Mouse (Mus musculus) left cerebral cortex, postnatal 14 days (tissue): Measurements from ENCODE around the gene Nek8. TPM values are rescaled to one million over a fixed set of nuclear protein-coding genes. Genes with fewer than 3 reads are reported as not detected.
"Not testable (repeated sequence)": the region's sequence is repeated elsewhere in the genome, so short reads cannot be mapped to it uniquely, and the experiment has no call there.

ENCODE experiments used
- DNase-seq, 2 experiments: peaks; one replicate each; pipeline ENCODE4 v3.0.0; 2021 to 2022; ENCODE audit warnings: low spot score in 2 of 2, mixed read lengths in 1 of 2
- intact Hi-C: fragments of 180-260 bp; cut with DNase I; formaldehyde crosslinking; loops from one replicate; pipeline ENCODE4 v1.15.1; 2025
- total RNA-seq, 2 experiments: library from RNA; stranded (reverse); gene quantifications; 2 replicates each; pipeline ENCODE4 v1.2.3; 2021

The Nek8 gene
- total RNA-seq, 2 experiments from 2014 or later = 3.3 to 3.5 TPM

DNA sequence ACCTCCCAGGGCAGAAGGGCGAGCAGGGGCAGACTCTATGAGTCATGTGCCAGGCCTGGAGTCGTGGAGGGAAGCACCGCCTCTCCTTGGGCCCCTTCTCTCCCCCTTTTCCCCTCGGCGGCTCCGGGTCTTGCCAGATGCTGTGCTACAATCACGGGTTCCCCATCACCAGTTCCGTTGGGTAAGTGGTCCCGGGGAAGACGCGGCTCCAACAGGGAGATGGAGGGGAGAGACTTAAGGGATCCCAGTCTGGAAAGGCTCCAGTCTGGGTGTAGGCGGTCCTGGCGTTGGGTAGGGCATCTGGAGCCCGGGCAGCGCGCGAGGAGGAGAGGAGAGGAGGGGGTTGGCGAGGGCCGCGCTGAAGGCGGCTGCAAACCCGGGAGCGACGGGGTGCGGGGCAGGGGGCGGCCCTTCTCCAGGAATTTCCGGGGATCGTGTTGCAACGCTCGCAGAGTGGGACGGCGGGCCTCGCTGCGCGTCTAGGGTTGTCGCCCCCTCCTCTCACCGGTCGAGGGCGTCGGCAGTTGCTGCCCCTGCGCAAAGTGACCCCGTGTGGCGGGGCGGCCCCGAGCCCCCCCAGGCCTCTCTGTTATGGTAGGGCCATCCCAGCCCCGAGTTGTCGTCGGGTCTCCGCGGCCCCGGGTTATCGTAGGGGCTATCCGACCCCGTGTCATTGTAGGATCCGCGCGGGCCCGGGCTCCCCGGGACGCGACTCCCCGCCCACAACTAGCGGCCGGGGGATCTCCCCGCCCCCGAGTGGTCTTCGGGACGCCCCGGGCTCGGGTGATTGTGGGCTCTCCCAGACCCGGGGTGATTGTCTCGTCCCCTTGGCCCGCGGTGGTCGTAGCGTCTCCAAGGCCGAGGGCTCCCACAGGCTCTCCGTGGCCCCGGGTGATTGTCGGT is 12.1 kb upstream of the Nek8 start, which contains the start of gene Rab34:
Rab34 (plus strand) TSS at position 100 of the 903 bp plus-strand sequence.
- DNase-seq = peak; percentile 75 to 82
- intact Hi-C loops = no loop called here

DNA sequence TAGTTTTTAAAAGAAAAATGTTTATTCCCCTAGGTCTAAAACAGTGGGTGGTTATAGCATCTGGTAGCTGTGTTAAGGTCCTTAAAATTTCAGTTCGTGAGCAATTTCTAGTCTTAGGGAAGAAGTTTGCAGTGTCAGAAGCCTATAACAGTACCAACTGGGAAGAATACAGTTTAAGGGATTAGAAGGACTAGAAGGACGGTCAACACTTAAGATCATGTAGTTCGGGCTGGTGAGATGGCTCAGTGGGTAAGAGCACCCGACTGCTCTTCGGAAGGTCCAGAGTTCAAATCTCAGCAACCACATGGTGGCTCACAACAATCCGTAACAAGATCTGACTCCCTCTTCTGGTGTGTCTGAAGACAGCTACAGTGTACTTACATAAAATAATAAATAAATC is 8.2 kb upstream of the Nek8 start:
- DNase-seq, intact Hi-C loops: not testable (repeated sequence)

DNA sequence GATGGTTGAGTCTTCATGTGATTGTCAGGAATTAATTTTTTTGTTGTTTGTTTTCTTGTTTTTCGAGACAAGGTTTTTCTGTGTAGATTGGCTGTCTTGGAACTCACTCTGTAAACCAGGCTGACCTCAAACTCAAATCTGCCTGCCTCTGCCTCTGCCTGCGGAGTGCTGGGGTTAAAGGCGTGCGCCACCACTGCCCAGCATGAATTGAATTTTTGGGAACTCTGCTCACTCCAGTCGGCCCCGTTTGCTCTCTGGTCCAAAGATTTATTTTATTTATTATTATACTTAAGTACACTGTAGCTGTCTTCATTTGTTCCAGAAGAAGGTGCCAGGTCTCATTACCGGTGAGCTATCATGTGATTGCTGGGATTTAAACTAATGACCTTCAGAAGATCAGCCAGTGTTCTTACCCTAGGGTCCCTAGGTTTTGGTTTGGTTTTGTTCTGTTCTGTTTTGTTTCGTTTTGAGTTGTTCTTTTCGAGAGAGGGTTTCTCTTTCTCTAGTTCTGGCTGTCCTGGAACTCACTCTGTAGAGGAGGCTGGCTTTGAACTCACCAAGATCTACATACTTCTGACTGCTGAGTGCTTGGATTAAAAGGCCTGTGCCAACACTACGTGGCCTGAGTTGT is 7.5 kb upstream of the Nek8 start:
- intact Hi-C loops = no loop called here

DNA sequence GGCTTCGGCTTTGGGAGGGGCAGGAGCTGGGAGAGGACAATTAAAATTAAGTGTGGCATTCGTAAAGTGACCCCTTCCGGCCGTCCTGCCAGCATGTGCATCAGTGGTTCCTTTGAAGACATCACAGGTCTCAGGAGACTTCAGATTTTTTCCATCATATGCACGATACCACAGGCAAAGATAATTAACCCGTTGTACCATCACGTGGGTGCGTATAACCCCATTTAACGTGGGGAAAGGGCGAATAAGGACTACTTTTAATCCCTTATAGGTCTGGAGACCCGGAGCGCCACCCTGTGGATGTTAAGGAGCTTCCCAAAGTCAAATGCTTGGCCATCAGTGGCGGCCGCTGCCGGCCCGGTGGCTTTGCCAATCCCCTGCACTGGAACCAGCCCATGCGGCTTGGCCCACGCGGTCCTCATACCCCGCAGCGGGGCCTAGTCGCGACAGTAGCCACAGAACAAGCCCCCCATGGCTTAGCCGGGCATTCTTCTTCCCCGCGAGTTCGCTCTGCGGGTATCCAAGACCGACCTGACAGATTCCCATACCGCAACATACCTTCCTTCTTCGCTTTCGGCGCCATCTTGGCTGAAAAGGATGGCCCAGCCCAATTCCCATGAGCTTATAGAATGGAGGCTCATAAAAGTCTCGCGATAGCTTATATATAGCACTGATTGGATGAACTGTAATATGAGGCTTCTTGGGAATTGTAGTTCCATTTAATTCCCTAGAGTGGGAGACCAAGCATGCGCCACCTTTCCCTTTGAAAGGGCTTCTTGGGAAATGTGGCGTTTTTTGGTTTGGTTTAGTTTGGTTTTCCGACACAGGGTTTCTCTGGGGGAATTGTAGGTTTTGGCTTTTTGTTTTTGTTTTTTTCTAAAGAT is 6.7 kb upstream of the Nek8 start, which contains the start of gene Rpl23a:
Rpl23a (minus strand) TSS at position 624 of the 884 bp plus-strand sequence.
- DNase-seq = peak; percentile 86 to 94
- intact Hi-C loops = no loop called here

More for the DNA sequence above, 7.5 kb upstream of the Nek8 start:
- DNase-seq = no peak

DNA sequence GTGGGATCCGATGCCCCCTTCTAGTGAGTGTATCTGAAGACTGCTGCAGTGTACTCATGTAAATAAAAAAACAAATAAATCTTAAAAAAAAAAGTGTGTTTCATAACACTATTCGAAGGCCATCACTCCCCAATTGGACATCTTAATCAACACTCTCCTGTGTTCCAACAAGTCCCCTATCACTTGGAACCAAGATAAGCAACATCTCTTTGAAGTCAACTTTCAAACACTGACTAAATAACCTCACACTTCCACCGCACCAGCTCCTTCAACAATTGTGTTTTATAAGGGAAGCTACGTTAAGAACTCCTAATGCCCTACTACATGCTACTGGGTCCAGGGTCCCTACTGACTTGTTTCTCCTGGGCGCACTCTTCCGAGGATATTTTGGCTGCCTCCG is 6.0 kb upstream of the Nek8 start:
- intact Hi-C loops = no loop called here
- no peak for DNase-seq

DNA sequence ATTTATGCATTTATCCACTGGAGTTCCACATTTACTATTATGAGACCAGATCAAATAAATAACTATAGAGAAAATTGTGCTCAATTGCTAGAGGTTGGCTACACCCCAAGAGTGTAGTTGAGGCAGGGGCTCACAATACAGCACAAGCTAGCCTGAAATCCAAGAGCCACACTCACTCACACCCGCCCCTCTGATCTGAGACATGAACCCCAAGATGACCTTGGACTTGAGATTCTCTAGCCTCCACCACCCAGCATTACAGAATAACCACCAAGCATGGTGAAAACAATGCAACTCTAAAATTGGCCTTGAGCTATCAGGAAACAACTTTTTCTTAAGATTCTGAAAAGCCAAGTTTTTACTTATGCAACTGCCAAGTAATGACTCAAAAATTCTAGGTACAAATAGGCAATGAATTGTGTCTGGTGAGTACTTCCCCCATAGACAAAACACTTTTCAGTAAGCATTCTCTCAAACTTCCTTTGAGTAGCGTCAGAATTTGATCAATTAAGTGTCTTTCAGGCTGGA is 5.4 kb upstream of the Nek8 start:
- intact Hi-C loops = no loop called here
- DNase-seq = no peak

DNA sequence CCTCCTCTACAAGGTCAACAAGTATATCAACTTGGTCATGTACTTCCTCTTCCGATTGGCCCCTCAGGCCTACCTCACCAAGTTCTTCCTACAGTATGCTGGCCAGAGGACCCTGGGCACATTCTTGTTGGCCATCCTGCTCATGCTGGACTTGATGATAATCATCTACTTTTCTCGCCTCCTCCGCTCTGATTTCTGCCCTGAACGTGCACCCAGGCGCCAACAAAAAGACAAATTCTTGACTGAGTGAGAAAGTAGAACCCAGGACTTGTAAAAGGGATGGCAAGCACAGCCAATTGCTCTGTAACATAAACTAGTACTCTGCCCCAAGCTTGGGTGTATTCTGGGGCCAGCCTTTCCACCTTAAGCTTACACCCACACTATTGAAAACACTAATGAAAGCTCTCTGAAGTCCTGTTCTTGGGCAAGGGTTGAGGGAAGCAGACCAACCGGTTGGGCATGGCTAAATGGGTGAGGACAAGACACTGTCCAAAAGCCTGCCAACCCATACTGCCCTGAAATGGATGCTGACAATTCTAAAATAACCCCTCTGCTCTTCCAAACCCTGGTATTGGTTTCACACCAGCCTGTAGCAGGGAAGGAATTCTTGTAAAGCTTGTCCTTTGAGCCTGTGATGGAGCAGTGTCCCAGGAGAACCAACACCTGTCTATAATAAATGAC is 3.7 kb upstream of the Nek8 start:
- intact Hi-C loops = no loop called here
- DNase-seq = no peak

DNA sequence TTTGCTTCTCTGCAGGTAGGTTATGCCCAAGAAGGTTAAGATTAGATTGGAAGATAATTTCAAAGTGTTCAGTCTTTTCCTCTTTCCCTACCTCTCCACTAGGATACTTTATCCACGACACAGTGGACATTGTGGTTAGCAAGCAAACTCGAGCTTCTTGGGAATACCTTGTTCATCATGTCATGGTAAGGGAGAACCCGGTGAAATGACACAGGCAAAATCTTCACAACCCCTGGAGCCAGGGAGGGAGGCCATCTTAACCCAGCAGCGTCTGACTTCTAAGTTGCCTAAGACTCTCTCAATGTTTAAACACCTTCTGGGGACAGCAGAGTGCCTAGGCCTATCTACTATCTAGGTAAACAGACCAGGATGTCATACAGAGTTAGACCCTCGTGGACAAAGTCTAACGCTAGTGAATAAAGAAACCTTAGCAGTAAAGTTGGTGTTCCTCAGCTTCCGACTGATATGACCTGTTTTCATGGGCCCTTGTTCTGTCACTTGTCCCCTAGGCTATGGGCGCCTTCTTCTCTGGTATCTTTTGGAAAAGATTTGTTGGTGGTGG is 3.0 kb upstream of the Nek8 start:
- intact Hi-C loops = loop anchor here (5.0 kb wide), 2 partner anchors 142 to 197 kb away; partner anchors contain the start of genes Flot2 and Phf12
- DNase-seq = no peak

DNA sequence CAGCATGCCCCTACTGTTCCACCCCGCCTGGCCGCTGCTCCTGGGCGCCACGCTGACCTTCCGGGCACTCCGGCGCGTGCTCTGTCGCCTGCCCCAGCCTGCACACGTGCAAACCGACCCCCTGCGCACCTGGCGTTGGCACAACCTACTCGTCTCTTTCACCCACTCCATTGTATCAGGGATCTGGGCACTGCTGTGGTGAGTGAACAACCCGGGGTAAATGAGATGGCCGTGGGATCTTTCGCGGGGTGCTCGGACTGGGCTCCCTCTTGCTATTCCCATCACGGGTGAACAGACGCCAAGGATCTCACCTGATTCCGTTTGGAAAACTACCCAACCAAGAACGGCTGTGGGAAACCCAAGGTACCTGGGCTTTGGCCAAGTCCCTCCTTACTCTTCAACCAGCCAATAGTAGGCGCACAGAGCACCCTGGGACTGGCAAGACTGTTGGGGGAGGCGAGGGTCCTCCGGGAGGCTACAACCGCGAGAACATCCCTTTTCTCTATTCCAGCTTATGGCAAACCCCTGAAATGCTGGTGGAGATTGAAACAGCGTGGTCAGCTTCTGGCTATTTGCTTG is 2.5 kb upstream of the Nek8 start:
- peak; percentile 71 to 82 for DNase-seq

DNA sequence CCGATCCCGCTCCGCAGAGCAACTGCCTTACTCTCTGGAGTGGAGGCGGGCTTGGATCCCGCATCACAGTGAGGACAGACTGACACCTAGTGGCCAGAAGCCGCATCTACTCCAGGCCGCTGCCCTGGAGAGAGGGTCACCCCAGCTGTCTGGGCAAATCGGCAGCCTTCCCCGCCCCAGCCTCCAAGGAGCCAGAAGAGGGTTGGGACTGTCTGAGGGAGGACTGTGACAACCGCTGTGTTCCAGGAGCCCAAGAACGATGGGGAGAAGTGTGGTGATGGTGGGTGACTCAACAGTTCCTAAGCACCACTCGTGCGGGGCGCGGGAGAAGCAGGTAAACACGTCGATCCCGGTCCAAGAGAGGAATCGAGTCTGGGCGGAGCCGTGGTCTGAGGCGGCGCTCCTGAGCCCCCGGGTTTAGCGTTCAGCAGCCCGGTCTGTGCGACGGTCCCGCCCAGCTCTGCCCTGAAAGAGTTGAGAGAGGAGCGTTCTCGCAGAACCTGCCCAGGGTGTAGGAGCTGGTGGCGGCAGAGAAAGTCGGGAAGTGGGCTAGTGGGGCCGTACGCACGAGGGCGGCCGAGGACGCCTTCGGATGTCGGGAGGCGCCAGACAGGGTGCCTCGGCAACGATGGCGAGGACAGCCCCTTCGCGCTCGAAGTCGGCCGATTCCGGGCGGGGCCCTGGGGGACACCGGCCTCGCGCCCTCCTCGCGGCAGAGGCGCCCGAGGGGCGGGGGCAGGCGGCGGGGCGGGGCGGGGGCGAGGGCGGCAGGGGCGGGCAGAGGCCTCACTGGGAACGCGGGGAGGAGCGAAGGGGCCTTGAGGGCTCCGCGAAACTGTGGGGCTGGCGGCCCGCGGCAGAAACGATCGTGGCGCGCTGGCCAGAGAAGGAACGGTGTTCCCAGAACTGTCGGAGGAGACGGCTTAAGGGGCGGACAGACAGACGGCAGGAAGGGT is 1.7 kb upstream of the Nek8 start:
- peak; percentile 95 to 96 for DNase-seq
- intact Hi-C loops = loop anchor here (1.0 to 5.0 kb wide), 3 partner anchors 118 to 196 kb away; partner anchors contain the start of genes Flot2 and Phf12

More for the DNA sequence above, 2.5 kb upstream of the Nek8 start:
- intact Hi-C loops = loop anchor here (1.0 to 5.0 kb wide), 3 partner anchors 119 to 197 kb away; partner anchors contain the start of genes Flot2 and Phf12

DNA sequence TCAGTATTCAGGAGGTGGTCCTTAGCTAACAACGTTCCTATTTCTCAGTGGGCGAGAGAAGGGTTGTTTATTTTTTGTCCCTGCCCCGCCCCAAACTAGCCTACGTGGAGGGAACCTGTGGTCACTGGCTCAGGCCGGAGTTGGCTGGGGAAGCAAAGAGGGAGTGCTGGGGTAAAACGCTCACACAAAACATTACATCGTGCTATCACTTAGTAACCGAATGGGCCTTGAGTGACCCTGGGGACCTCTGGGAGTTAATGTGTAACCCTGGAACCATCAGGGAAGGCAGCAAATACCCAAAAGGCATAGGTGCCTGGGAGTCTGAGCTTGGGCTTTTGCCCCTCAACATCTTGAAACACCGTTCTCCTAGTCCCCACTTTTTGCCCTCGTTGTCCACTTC is 962 bp upstream of the Nek8 start:
- no peak for DNase-seq
- intact Hi-C loops = loop anchor here (5.0 kb wide), 2 partner anchors 140 to 195 kb away; partner anchors contain the start of genes Flot2 and Phf12

DNA sequence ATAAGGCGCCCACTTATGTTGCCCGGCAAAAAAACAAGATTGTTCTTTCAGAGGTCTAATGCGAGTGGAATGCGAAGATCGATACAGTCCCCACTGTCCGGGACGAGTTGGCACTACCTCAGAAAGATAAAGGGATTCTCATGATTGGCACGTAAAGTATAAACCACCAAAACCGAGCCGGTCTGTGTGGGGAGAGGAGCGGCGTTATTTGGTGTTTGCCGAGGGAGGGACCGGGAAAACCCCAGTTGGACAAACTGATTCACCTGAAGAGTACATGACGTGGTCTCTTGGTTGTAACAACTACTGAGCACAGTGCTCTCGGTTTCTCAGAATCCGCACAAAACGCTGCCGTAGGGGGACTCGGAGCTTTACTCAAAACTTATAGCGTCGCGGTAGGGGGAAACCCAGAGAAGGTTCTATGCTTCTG is 443 bp upstream of the Nek8 start:
- intact Hi-C loops = loop anchor here (5.0 kb wide), 2 partner anchors 140 to 195 kb away; partner anchors contain the start of genes Flot2 and Phf12
- no peak for DNase-seq

DNA sequence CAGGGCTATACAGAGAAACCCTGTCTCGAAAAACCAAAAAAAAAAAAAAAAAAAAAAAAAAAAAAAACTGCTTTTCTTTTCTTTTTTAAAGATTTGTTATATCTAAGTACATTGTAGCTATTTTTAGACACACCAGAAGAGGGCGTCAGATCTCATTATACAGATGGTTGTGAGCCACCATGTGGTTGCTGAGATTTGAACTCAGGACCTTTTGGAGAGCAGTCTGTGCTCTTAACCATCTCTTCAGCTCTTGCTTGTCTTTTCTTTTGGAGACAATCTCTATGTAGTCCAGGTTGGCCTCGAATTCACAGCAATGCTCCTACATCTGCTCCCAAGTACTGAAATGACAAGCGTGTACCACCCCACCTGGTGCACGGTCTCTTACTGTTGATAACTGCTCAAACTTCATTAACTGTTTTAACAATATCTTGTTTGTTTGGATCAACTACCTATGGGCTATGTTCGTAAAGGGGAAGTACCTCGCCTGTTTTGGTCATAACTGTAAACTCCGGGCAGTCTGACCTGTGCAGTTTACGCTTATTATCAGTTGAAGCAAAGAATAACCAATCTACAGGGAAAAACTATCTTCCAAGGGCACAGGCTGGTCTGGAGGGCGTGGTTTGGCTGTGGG is 589 bp downstream of the Nek8 start:
- intact Hi-C loops = loop anchor here (5.0 kb wide), 2 partner anchors 139 to 194 kb away; partner anchors contain the start of genes Flot2 and Phf12
- no peak for DNase-seq

DNA sequence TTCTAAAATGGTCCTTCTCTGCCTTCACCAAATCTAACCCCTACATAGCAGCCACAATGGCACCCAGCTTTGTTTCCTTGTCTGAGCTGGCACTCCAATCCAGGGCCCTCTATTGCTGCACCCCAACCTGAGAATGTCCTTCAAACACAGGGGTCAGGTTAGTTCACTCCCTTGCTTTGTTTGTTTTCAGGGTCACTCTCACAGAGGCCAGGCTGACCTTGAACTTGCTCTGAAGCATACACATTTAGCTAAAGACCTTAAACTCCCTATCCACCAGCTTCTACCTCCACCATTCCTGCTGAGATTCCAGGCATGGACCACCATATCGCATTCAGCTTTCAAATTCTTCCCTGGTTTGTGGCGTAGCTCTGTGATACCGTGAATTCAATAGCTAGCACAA is 2.0 kb downstream of the Nek8 start:
- intact Hi-C loops = no loop called here
- DNase-seq = no peak

DNA sequence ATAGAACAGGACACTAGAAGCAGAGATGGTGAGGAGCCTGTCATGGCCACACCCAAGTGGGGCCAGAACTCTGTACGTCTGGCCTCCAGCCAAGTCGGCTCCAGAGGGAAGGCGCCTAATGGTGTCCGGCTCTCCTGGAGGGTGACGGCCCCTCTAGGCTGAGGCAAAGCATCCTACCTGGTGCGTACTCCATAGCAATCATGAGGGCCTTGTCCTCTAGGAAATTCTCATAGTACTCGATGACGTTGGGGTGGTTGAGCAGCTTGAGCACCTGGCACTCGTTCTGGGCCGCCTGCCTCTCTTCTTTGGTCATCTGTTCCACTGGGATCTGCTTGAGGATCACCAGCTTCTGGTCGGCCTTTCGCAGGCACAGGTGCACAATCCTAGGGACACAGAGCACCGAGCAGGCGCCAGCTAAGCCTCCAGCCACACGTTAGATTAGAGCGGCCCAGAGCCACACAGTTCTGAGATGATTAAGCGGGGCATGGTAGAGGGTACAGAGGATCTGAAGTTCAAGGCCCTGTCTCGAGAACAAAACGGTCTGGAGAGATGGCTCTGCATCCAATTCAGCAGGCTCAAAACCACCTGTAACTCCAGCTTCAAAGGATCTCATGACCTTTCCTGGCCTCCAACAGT is 3.6 kb downstream of the Nek8 start:
- intact Hi-C loops = no loop called here

More for the DNA sequence above, 3.6 kb downstream of the Nek8 start:
- no peak for DNase-seq
